Mouse (Mus musculus) myocyte (in vitro differentiated cells): ENCODE results near the gene Mnt. TPM values are rescaled to one million over a fixed set of nuclear protein-coding genes. Genes with fewer than 3 reads are reported as not detected.

Experiments
- H3K27me3 ChIP-seq: one replicate; pipeline ENCODE4 v1.6.1; 2011; ENCODE audit not compliant: control insufficient read depth, insufficient read depth, insufficient read length
- H3K36me3 ChIP-seq: one replicate; pipeline ENCODE4 v1.6.1; 2011; ENCODE audit not compliant: control insufficient read depth, insufficient read depth
- H3K4me2 ChIP-seq: one replicate; pipeline ENCODE4 v1.6.1; 2011; ENCODE audit warnings: low read depth, control low read depth
- H3K4me3 ChIP-seq: one replicate; pipeline ENCODE4 v1.5.1; 2011; ENCODE audit warnings: mild to moderate bottlenecking, control low read depth, moderate library complexity
- H3K79me2 ChIP-seq: one replicate; pipeline ENCODE4 v1.6.1; 2011; ENCODE audit not compliant: control insufficient read depth, insufficient read depth
- H3ac ChIP-seq: one replicate; pipeline ENCODE4 v1.6.1; 2011; ENCODE audit not compliant: control insufficient read depth, insufficient read length
- CEBPB ChIP-seq: IDR thresholded peaks from 2 replicates; pipeline ENCODE4 v1.6.1; 2011; ENCODE audit warnings: mild to moderate bottlenecking, moderate library complexity; ENCODE audit not compliant: poor library complexity, insufficient read depth, severe bottlenecking
- E2F4 ChIP-seq: IDR thresholded peaks from one replicate; pipeline ENCODE4 v1.6.1; 2011; ENCODE audit warnings: mild to moderate bottlenecking, control low read depth, moderate library complexity; ENCODE audit not compliant: insufficient read depth
- MAX ChIP-seq: IDR thresholded peaks from one replicate; pipeline ENCODE4 v1.6.1; 2011; ENCODE audit warnings: low read depth, mild to moderate bottlenecking, control low read depth
- MYOD1 ChIP-seq, 3 experiments: IDR thresholded peaks; one replicate each; pipeline ENCODE4 v1.6.1; 2011; ENCODE audit warnings: control low read depth in 2 of 3, low read depth in 2 of 3, mild to moderate bottlenecking in 2 of 3, moderate library complexity in 1 of 3; ENCODE audit not compliant: insufficient read length in 2 of 3, control insufficient read depth in 1 of 3
- MYOG ChIP-seq, 3 experiments: IDR thresholded peaks; one replicate each; pipeline ENCODE4 v1.6.1; 2011; ENCODE audit warnings: control low read depth in 2 of 3, low read depth in 2 of 3, mild to moderate bottlenecking in 2 of 3; ENCODE audit not compliant: insufficient read length in 2 of 3, control insufficient read depth in 1 of 3, insufficient read depth in 1 of 3
- POLR2A ChIP-seq: IDR thresholded peaks from one replicate; pipeline ENCODE4 v1.6.1; 2011; ENCODE audit warnings: low read depth, mild to moderate bottlenecking, control low read depth, moderate library complexity; ENCODE audit not compliant: insufficient read length
- POLR2AphosphoS2 ChIP-seq: IDR thresholded peaks from one replicate; pipeline ENCODE4 v1.6.1; 2011; ENCODE audit warnings: low read depth, control low read depth; ENCODE audit not compliant: insufficient read length
- REST ChIP-seq: IDR thresholded peaks from one replicate; pipeline ENCODE4 v1.6.1; 2011; ENCODE audit warnings: mild to moderate bottlenecking, control low read depth, moderate library complexity; ENCODE audit not compliant: insufficient read depth, insufficient read length
- SRF ChIP-seq: IDR thresholded peaks from one replicate; pipeline ENCODE4 v1.6.1; 2011; ENCODE audit warnings: low read depth; ENCODE audit not compliant: control insufficient read depth, insufficient read length
- TCF12 ChIP-seq: IDR thresholded peaks from one replicate; pipeline ENCODE4 v1.6.1; 2011; ENCODE audit warnings: mild to moderate bottlenecking, control low read depth; ENCODE audit not compliant: poor library complexity, insufficient read depth, severe bottlenecking
- TCF3 ChIP-seq: IDR thresholded peaks from one replicate; pipeline ENCODE4 v1.6.1; 2011; ENCODE audit warnings: low read depth, control low read depth; ENCODE audit not compliant: insufficient read length
- USF1 ChIP-seq: IDR thresholded peaks from one replicate; pipeline ENCODE4 v1.6.1; 2011; ENCODE audit warnings: low read depth, mild to moderate bottlenecking, control low read depth, moderate library complexity
- polyA plus RNA-seq: library from polyadenylated mRNA; unstranded; fragments of >200 nt; fragmentation: generic; extraction: Trizol; gene quantifications from one replicate; pipeline ENCODE4 v1.2.1, GENCODE M21; 2012; ENCODE audit warnings: missing spikeins

The Mnt gene
- polyA plus RNA-seq, 1 experiment = 12.7 TPM

DNA sequence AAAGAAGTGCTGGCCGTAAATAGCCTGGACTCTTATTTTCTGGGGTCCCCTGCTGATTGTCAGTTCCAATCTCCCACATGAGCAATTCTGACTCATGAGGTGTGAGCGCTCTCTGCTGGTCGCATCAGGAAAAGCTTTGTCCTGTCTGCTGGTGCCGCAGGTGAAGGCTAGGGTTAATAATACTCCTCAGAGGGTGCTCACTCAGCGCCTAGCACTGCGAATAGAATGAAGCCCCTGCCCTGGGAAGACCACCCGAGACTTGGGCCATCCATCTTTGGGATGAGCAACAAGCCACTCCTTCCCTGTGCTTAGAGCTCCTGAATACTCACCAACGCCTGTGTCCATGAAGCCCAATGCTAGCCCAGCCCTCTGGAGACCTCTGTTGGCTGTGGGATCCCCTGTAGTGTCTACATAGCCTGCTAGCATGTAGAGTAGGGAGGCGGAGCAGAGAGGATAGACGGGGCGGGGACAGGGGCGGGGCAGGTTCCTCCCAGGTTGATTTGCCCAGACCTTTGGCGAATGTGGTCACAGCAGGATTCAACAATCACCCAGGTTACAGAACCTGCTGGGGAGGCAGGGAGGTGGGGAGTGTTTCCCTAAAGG is 17.3 kb downstream of the Mnt start:
- TF ChIP-seq POLR2AphosphoS2 (peak; percentile 13), TCF12 (no peak)
- Histone ChIP-seq H3K4me2 (no peak overlapping the region), H3K79me2 (no peaks in the 10 kb centered on the region), H3K27me3 (no peaks in the 10 kb centered on the region), H3K4me3 (no peak overlapping the region), H3K36me3 (peaks cover 10% of the 10 kb centered on the region), H3ac (no peak overlapping the region)

DNA sequence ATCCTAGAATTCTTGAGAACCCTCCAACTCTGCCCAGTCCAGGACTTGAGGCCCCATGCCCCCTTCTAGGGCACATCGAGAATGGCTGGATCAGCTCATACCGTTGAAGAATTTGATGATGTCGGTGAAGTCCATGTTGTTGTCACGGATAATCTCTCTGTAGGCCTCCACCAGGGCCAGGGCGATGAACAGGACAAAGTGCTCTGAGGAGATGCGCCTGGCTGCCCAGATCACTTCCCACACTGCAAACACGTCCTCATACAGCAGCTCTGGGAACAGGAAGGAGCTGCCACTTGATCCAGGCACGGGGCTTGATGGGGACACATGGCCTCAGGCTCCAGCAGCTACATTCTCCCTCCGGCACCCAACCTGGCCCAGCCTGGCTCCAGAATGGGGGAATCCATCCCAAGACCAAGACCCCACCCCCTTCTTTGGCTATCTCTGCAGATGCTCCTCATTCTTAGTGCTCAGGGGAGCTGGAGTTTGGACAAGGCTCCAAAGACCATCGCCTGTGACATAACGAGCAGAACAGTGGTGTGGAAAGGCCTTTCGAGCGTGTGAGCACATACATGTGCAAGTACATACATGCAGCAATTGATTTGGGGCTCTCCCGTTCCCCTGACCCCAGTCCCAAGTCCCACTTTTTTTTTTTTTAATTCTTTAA is 20.4 kb downstream of the Mnt start:
- Histone ChIP-seq H3K4me2 (no peak overlapping the region), H3K36me3 (no peaks in the 10 kb centered on the region)
- TF ChIP-seq MYOD1 (IDR thresholded peaks at IDR 0.05; ENCODE audit: control insufficient read depth in 1 of 3, insufficient read length in 2 of 3, low read depth in 2 of 3) = no peak
- no peak for TF ChIP-seq REST
- TF ChIP-seq POLR2AphosphoS2 = no peak

GRCm38 (mm10) chr11:74857756-74858155 is 27.0 kb downstream of the Mnt start:
- TF ChIP-seq TCF12 (no peak), MAX (no peak), CEBPB (no peak), SRF (no peak), MYOG (IDR thresholded peaks at IDR 0.05; ENCODE audit: control insufficient read depth in 1 of 3, insufficient read depth in 1 of 3, insufficient read length in 2 of 3, low read depth in 2 of 3) (no peak), POLR2A (no peak), MYOD1 (IDR thresholded peaks at IDR 0.05; ENCODE audit: control insufficient read depth in 1 of 3, insufficient read length in 2 of 3, low read depth in 2 of 3) (no peak), TCF3 (no peak), POLR2AphosphoS2 (no peak), USF1 (no peak), REST (no peak), E2F4 (no peak)
- no peaks in the 10 kb centered on the region for H3K79me2 ChIP-seq
- no peak overlapping the region for H3ac ChIP-seq
- no peaks in the 10 kb centered on the region for H3K36me3 ChIP-seq
- no peak overlapping the region for H3K4me2 ChIP-seq
- H3K4me3 ChIP-seq = no peak overlapping the region
- no peaks in the 10 kb centered on the region for H3K27me3 ChIP-seq

More for the DNA sequence above, 20.4 kb downstream of the Mnt start:
- no peaks in the 10 kb centered on the region for H3K27me3 ChIP-seq
- no peak overlapping the region for H3ac ChIP-seq
- H3K4me3 ChIP-seq = no peak overlapping the region
- H3K79me2 ChIP-seq = no peaks in the 10 kb centered on the region

DNA sequence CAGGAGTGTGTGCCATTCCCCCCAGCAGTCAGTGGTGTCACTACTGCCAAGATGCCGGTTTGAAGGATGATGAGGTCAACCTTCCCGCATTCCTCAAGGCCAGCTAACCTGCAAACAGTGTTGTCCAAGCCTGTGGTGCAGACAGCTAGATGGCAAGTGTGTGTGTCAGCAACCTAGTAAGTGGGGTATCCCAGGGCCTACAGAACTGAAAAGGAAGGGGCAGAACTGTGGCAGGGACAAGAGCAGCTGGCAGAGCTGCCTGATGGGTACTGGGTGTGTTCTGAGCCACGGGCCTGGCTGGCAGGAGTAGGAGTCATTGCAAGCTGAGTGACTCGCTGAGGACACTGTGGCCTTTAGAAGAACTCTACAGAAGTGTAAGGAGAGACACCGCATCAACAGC is 31.4 kb downstream of the Mnt start:
- Histone ChIP-seq H3K4me3 (no peak overlapping the region), H3K27me3 (no peaks in the 10 kb centered on the region), H3K79me2 (no peaks in the 10 kb centered on the region), H3K4me2 (no peak overlapping the region), H3K36me3 (no peaks in the 10 kb centered on the region), H3ac (no peak overlapping the region)
- TF ChIP-seq POLR2AphosphoS2 = no peak
- TF ChIP-seq TCF12 = no peak
- no peak for TF ChIP-seq TCF3
- TF ChIP-seq MYOD1 (IDR thresholded peaks at IDR 0.05; ENCODE audit: control insufficient read depth in 1 of 3, insufficient read length in 2 of 3, low read depth in 2 of 3) = peak in 1 of 3 experiments; percentile 51
- TF ChIP-seq MYOG (IDR thresholded peaks at IDR 0.05; ENCODE audit: control insufficient read depth in 1 of 3, insufficient read depth in 1 of 3, insufficient read length in 2 of 3, low read depth in 2 of 3) = peak in 1 of 3 experiments; percentile 54
- TF ChIP-seq SRF = no peak
- TF ChIP-seq REST = no peak
- TF ChIP-seq MAX = no peak
- TF ChIP-seq USF1 = no peak
- no peak for TF ChIP-seq CEBPB
- TF ChIP-seq E2F4 = no peak
- TF ChIP-seq POLR2A = no peak

DNA sequence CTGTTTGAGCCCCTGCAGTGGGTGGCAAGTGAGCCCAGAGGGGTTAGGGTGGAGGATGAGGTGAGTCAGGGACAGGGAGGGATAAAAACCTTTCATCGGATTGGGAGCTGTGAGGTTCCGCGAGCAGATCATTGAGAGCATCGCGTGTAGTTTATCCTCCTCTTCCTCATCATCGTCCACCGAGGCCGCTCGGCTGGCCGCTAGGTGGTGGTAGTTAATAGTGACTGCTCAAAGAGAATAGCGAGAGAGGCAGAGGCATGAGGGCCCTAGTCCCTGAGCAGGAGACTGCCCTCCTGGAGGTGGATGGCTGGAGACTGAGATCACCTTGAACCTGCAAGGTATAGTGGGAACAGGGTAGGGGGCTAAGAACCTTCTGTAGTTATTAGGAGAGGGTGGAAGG is 32.8 kb downstream of the Mnt start:
- Histone ChIP-seq H3K4me3 (no peak overlapping the region), H3K27me3 (no peaks in the 10 kb centered on the region), H3K36me3 (no peaks in the 10 kb centered on the region), H3K4me2 (no peak overlapping the region), H3K79me2 (no peaks in the 10 kb centered on the region), H3ac (no peak overlapping the region)
- TF ChIP-seq USF1 (no peak), POLR2AphosphoS2 (no peak), TCF12 (no peak), MAX (no peak), REST (no peak), TCF3 (no peak), SRF (no peak), CEBPB (no peak), MYOD1 (IDR thresholded peaks at IDR 0.05; ENCODE audit: control insufficient read depth in 1 of 3, insufficient read length in 2 of 3, low read depth in 2 of 3) (no peak), MYOG (IDR thresholded peaks at IDR 0.05; ENCODE audit: control insufficient read depth in 1 of 3, insufficient read depth in 1 of 3, insufficient read length in 2 of 3, low read depth in 2 of 3) (no peak), POLR2A (no peak), E2F4 (no peak)
